Mouse (Mus musculus) lung, embryonic 15.5 days (tissue): ENCODE measurements around the gene Krt15. TPM values are rescaled to one million over a fixed set of nuclear protein-coding genes. Genes with fewer than 3 reads are reported as not detected.
A peak's percentile ranks its signal among the peaks of the same experiment; 100 is the strongest.

ENCODE experiments used
- ATAC-seq: fragments of 200-750 bp; cut with Nextera tagmentation; 2 replicates; pipeline ENCODE4 v1.8.0; 2017; ENCODE audit warnings: moderate number of reproducible peaks, borderline replicate concordance; ENCODE audit not compliant: low FRiP score, low TSS enrichment; ENCODE audit errors: extremely low read depth
- H3K27ac ChIP-seq: fragments of 300-500 bp; sonication (generic); 2 replicates; pipeline ENCODE4 v1.5.1; 2015; ENCODE audit warnings: moderate library complexity, mild to moderate bottlenecking, inconsistent platforms
- H3K27me3 ChIP-seq: fragments of 300-500 bp; sonication (generic); 2 replicates; pipeline ENCODE4 v1.6.1; 2015; ENCODE audit warnings: inconsistent platforms
- H3K36me3 ChIP-seq: fragments of 300-500 bp; sonication (generic); 2 replicates; pipeline ENCODE4 v1.6.1; 2015; ENCODE audit warnings: inconsistent platforms
- H3K4me1 ChIP-seq: fragments of 300-500 bp; sonication (generic); 2 replicates; pipeline ENCODE4 v1.6.1; 2015; ENCODE audit warnings: inconsistent platforms
- H3K4me2 ChIP-seq: fragments of 300-500 bp; sonication (generic); 2 replicates; pipeline ENCODE4 v1.6.1; 2015; ENCODE audit warnings: inconsistent platforms, mild to moderate bottlenecking, moderate library complexity
- H3K4me3 ChIP-seq: fragments of 300-500 bp; sonication (generic); 2 replicates; pipeline ENCODE4 v1.5.1; 2015; ENCODE audit warnings: mild to moderate bottlenecking, inconsistent platforms
- H3K9ac ChIP-seq: fragments of 300-500 bp; sonication (generic); 2 replicates; pipeline ENCODE4 v1.6.1; 2015; ENCODE audit warnings: inconsistent platforms
- H3K9me3 ChIP-seq: fragments of 300-500 bp; sonication (generic); 2 replicates; pipeline ENCODE4 v1.6.1; 2016; ENCODE audit warnings: inconsistent platforms
- WGBS: fragments of 180-500 bp; shearing (Covaris S2); methylation state at CpG from one replicate; pipeline ENCODE4 v1.1.7; 2015; 5-methylcytosine and 5-hydroxymethylcytosine counted together
- polyA plus RNA-seq: library from polyadenylated mRNA; unstranded; fragments of >200 nt; fragmentation: Nextera tagmentation; extraction: Ambion mirVana; gene quantifications from 2 replicates; pipeline ENCODE4 v1.2.1, GENCODE M21; 2015

The Krt15 gene
- polyA plus RNA-seq, 1 experiment from 2014 or later = 59.3 TPM

- 44% methylated on average over 9 of the region's 9 CpGs for WGBS
- Histone ChIP-seq H3K4me2 (no peak within 1 kb of the TSS), H3K4me3 (no peak within 1 kb of the TSS), H3K9ac (no peak within 1 kb of the TSS), H3K27ac (no peak within 1 kb of the TSS), H3K9me3 (no peaks in the 10 kb centered on the region), H3K36me3 (no peaks in the 10 kb centered on the region), H3K4me1 (peaks cover 11% of the 10 kb centered on the region; the same call in 1 of the 2 replicates), H3K27me3 (peaks cover 15% of the 10 kb centered on the region)
- ATAC-seq = no peak
These were observed 13.0 kb upstream of the Krt15 start, which contains the start of gene Krt19 for GRCm38 (mm10) chr11:100148615-100149330. Krt19 (minus strand) TSS chr11:100148665.

- 51% methylated on average over 5 of the region's 5 CpGs for WGBS
- Histone ChIP-seq H3K36me3 (no peaks in the 10 kb centered on the region), H3K9ac (no peak overlapping the region), H3K27me3 (peaks cover 15% of the 10 kb centered on the region), H3K9me3 (no peaks in the 10 kb centered on the region), H3K4me2 (no peak overlapping the region), H3K4me1 (peaks cover 11% of the 10 kb centered on the region; the same call in 1 of the 2 replicates), H3K4me3 (no peak overlapping the region), H3K27ac (no peak overlapping the region)
- no peak for ATAC-seq
These were observed 12.0 kb upstream of the Krt15 start for GRCm38 (mm10) chr11:100147566-100148353.

- Histone ChIP-seq H3K36me3 (no peaks in the 10 kb centered on the region), H3K4me2 (peak overlapping the region; percentile 56), H3K4me1 (peaks cover 11% of the 10 kb centered on the region; the same call in 1 of the 2 replicates), H3K27ac (peak overlapping the region; percentile 89), H3K27me3 (peaks cover 15% of the 10 kb centered on the region), H3K4me3 (peak overlapping the region; percentile 49), H3K9me3 (no peaks in the 10 kb centered on the region), H3K9ac (peak overlapping the region; percentile 10; the same call in 1 of the 2 replicates)
- peak; percentile 91 for ATAC-seq
- WGBS = under 1% methylated on average over 13 of the region's 13 CpGs
These were observed 10.3 kb upstream of the Krt15 start for GRCm38 (mm10) chr11:100145858-100146560.

GRCm38 (mm10) chr11:100145104-100145503 lies 9.4 kb upstream of the Krt15 start:
- Histone ChIP-seq H3K4me2 (peak overlapping the region; percentile 56), H3K36me3 (no peaks in the 10 kb centered on the region), H3K27me3 (peaks cover 15% of the 10 kb centered on the region), H3K9me3 (no peaks in the 10 kb centered on the region), H3K4me3 (peak overlapping the region; percentile 49), H3K9ac (peak overlapping the region; percentile 10), H3K4me1 (peaks cover 11% of the 10 kb centered on the region; the same call in 1 of the 2 replicates), H3K27ac (peak overlapping the region; percentile 89)
- ATAC-seq = no peak; the same call in 1 of the 2 replicates
- 2% methylated on average over 20 of the region's 20 CpGs for WGBS

GRCm38 (mm10) chr11:100140966-100141365 lies 5.2 kb upstream of the Krt15 start:
- H3K9me3 ChIP-seq = no peaks in the 10 kb centered on the region
- H3K4me2 ChIP-seq = no peak overlapping the region
- H3K36me3 ChIP-seq = no peaks in the 10 kb centered on the region
- H3K4me3 ChIP-seq = no peak overlapping the region
- H3K27ac ChIP-seq = no peak overlapping the region
- H3K9ac ChIP-seq = no peak overlapping the region
- peaks cover 20% of the 10 kb centered on the region for H3K4me1 ChIP-seq
- WGBS = 67% methylated on average over 21 of the region's 21 CpGs
- H3K27me3 ChIP-seq = peaks cover 14% of the 10 kb centered on the region
- no peak for ATAC-seq

GRCm38 (mm10) chr11:100139391-100139790 lies 3.7 kb upstream of the Krt15 start:
- H3K9me3 ChIP-seq = no peaks in the 10 kb centered on the region
- no peak for ATAC-seq
- H3K9ac ChIP-seq = no peak overlapping the region
- 67% methylated on average over 2 of the region's 2 CpGs for WGBS
- no peak overlapping the region for H3K4me2 ChIP-seq
- H3K27ac ChIP-seq = peak overlapping the region; percentile 50
- no peak overlapping the region for H3K4me3 ChIP-seq
- no peaks in the 10 kb centered on the region for H3K36me3 ChIP-seq
- peaks cover 21% of the 10 kb centered on the region for H3K4me1 ChIP-seq
- no peaks in the 10 kb centered on the region; the same call in 1 of the 2 replicates for H3K27me3 ChIP-seq

GRCm38 (mm10) chr11:100138809-100139208 lies 3.1 kb upstream of the Krt15 start:
- Histone ChIP-seq H3K4me2 (no peak overlapping the region), H3K27me3 (no peaks in the 10 kb centered on the region; the same call in 1 of the 2 replicates), H3K27ac (peak overlapping the region; percentile 50), H3K9me3 (no peaks in the 10 kb centered on the region), H3K4me3 (no peak overlapping the region), H3K4me1 (peaks cover 21% of the 10 kb centered on the region), H3K9ac (no peak overlapping the region), H3K36me3 (no peaks in the 10 kb centered on the region)
- WGBS = 43% methylated on average over 7 of the region's 7 CpGs
- peak; percentile 27; the same call in 1 of the 2 replicates for ATAC-seq

GRCm38 (mm10) chr11:100137693-100138092 lies 2.0 kb upstream of the Krt15 start:
- Histone ChIP-seq H3K27ac (no peak overlapping the region), H3K27me3 (no peaks in the 10 kb centered on the region), H3K4me1 (peaks cover 21% of the 10 kb centered on the region), H3K4me2 (no peak overlapping the region), H3K4me3 (no peak overlapping the region), H3K9me3 (no peaks in the 10 kb centered on the region), H3K36me3 (no peaks in the 10 kb centered on the region), H3K9ac (no peak overlapping the region)
- WGBS = 18% methylated on average over 4 of the region's 5 CpGs
- ATAC-seq = no peak

- Histone ChIP-seq H3K27me3 (no peaks in the 10 kb centered on the region), H3K9ac (no peak overlapping the region), H3K9me3 (no peaks in the 10 kb centered on the region), H3K4me3 (no peak overlapping the region), H3K4me1 (peaks cover 21% of the 10 kb centered on the region), H3K36me3 (no peaks in the 10 kb centered on the region), H3K4me2 (no peak overlapping the region), H3K27ac (no peak overlapping the region)
- WGBS = 10% methylated on average over 5 of the region's 5 CpGs
- no peak for ATAC-seq
These were observed 831 bp upstream of the Krt15 start for GRCm38 (mm10) chr11:100136559-100136958.

GRCm38 (mm10) chr11:100124901-100125300 lies 10.8 kb downstream of the Krt15 start:
- H3K27me3 ChIP-seq = no peaks in the 10 kb centered on the region
- 0 out of 2 replicates have a peak, but pooled peaks cover 2% of the 10 kb centered on the region for H3K4me1 ChIP-seq
- no peak overlapping the region for H3K4me2 ChIP-seq
- 64% methylated on average over 7 of the region's 7 CpGs for WGBS
- no peak overlapping the region for H3K4me3 ChIP-seq
- no peaks in the 10 kb centered on the region for H3K36me3 ChIP-seq
- no peak overlapping the region for H3K27ac ChIP-seq
- H3K9ac ChIP-seq = no peak overlapping the region
- no peaks in the 10 kb centered on the region for H3K9me3 ChIP-seq
- no peak for ATAC-seq

- Histone ChIP-seq H3K4me2 (no peak within 1 kb of the TSS), H3K36me3 (no peaks in the 10 kb centered on the region), H3K9me3 (no peaks in the 10 kb centered on the region), H3K27ac (no peak within 1 kb of the TSS), H3K4me3 (no peak within 1 kb of the TSS), H3K4me1 (0 out of 2 replicates have a peak, but pooled peaks cover 3% of the 10 kb centered on the region), H3K27me3 (no peaks in the 10 kb centered on the region), H3K9ac (no peak within 1 kb of the TSS)
- WGBS = 81% methylated on average over 3 of the region's 3 CpGs
- ATAC-seq = no peak
These were observed 14.3 kb downstream of the Krt15 start, which contains the start of gene Krt13 for GRCm38 (mm10) chr11:100121466-100121865. Krt13 (minus strand) TSS chr11:100121566.
